Mouse (Mus musculus): ENCODE results near the gene Nkx6-2.

- TF ChIP-seq CTCF (IDR thresholded peaks at IDR 0.05; ENCODE audit: borderline replicate concordance, control insufficient read depth, extremely low read depth, insufficient read depth, low read length, poor library complexity): no peak
- TF ChIP-seq POLR2A (IDR thresholded peaks at IDR 0.05; ENCODE audit: control insufficient read depth, extremely low read depth, insufficient read depth, low read length, poor library complexity): no peak
These were observed 33.5 kb upstream of the Nkx6-2 start for GRCm38 (mm10) chr7:139615767-139616766.
